Mouse (Mus musculus) liver, adult 2 months (tissue): ENCODE results near the gene Tsr2. TPM values are rescaled to one million over a fixed set of nuclear protein-coding genes. Genes with fewer than 3 reads are reported as not detected.

ENCODE experiments used
- DNase-seq: peaks from one replicate; pipeline ENCODE4 v3.0.0-alpha.2; 2011; ENCODE audit warnings: low read depth, low spot score; ENCODE audit errors: extremely low read depth
- H3K27ac ChIP-seq: fragments of 200-500 bp; replicated peaks from 2 replicates; pipeline ENCODE4 v1.5.1; 2012; ENCODE audit warnings: low read depth, mild to moderate bottlenecking, control low read depth, inconsistent platforms, low read length; ENCODE audit not compliant: insufficient read depth
- H3K27me3 ChIP-seq: fragments of 200-500 bp; 2 replicates; pipeline ENCODE4 v1.6.1; 2012; ENCODE audit warnings: mild to moderate bottlenecking, moderate library complexity, low read length, inconsistent platforms; ENCODE audit not compliant: control insufficient read depth, insufficient read depth
- H3K36me3 ChIP-seq: fragments of 200-500 bp; 2 replicates; pipeline ENCODE4 v1.6.1; 2012; ENCODE audit warnings: low read length, inconsistent platforms; ENCODE audit not compliant: control insufficient read depth, insufficient read depth
- H3K4me1 ChIP-seq: fragments of 200-500 bp; 2 replicates; pipeline ENCODE4 v1.6.1; 2011; ENCODE audit warnings: low read length; ENCODE audit not compliant: control insufficient read depth, insufficient read depth
- H3K4me3 ChIP-seq: fragments of 200-500 bp; 2 replicates; pipeline ENCODE4 v1.5.1; 2011; ENCODE audit warnings: low read depth, mild to moderate bottlenecking, control low read depth, low read length, moderate library complexity; ENCODE audit not compliant: insufficient read depth
- H3K79me2 ChIP-seq: fragments of 200-500 bp; 2 replicates; pipeline ENCODE4 v1.6.1; 2012; ENCODE audit warnings: inconsistent platforms, mild to moderate bottlenecking, low read length, moderate library complexity; ENCODE audit not compliant: control insufficient read depth, insufficient read depth
- H3K9ac ChIP-seq: fragments of 200-500 bp; 2 replicates; pipeline ENCODE4 v1.6.1; 2012; ENCODE audit warnings: low read depth, mild to moderate bottlenecking, control low read depth, inconsistent platforms, low read length
- CTCF ChIP-seq: fragments of 200-500 bp; IDR thresholded peaks from 2 replicates; pipeline ENCODE4 v1.5.1; 2011; ENCODE audit warnings: low read depth, low read length, control low read depth
- POLR2A ChIP-seq: fragments of 200-500 bp; IDR thresholded peaks from 2 replicates; pipeline ENCODE4 v1.6.1; 2011; ENCODE audit warnings: low read length, control low read depth; ENCODE audit not compliant: insufficient read depth; ENCODE audit errors: extremely low read depth
- WGBS: fragments of 180-500 bp; shearing (Covaris S2); methylation state at CpG from one replicate; pipeline ENCODE4 v1.1.7; 2018; 5-methylcytosine and 5-hydroxymethylcytosine counted together
- polyA plus RNA-seq: library from polyadenylated mRNA; depleted of rRNA; stranded (reverse); fragments of >200 nt; gene quantifications from 2 replicates; pipeline ENCODE4 v1.2.3, GENCODE M21; 2012; rRNA removed
- total RNA-seq: library from RNA; depleted of rRNA; stranded (reverse); fragments of >200 nt; gene quantifications from 2 replicates; pipeline ENCODE4 v1.2.3, GENCODE M21; 2014; rRNA removed

Tsr2 gene
- total and polyA plus RNA-seq, 2 experiments, result 3.2 to 6.4 TPM

DNA sequence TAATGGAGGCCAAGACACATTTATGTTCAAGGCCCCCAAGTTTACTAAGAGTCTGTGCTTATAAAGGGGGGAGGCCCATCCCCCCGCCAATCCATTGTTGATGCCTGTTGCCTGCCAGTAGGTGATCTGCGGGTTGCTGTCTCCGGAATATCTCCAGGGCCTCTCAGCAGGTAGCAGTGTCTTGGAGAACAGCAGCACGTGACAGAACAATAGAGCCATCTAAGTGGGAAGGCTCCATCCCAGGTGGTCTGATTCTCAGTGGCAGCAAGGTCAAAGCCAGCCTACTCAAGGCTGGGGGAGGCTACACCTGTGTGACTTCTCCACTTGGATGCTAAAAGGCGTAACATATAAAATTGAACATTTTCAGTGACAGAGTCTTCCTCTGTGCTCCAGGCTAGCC lies 55.1 kb downstream of the Tsr2 start:
- no peak overlapping the region for H3K4me3 ChIP-seq
- no peaks in the 10 kb centered on the region for H3K27me3 ChIP-seq
- H3K4me1 ChIP-seq, result no peaks in the 10 kb centered on the region
- TF ChIP-seq CTCF (no peak), POLR2A (no peak)
- DNase-seq, result no peak
- no peak overlapping the region for H3K9ac ChIP-seq
- WGBS, result 96% methylated on average over 5 of the region's 5 CpGs
- no peak overlapping the region for H3K27ac ChIP-seq
- no peaks in the 10 kb centered on the region for H3K36me3 ChIP-seq
- H3K79me2 ChIP-seq, result no peaks in the 10 kb centered on the region

Other genes with a start within 250 kb of the Tsr2 start
- gene Gnl3l, start 79.2 kb downstream of the Tsr2 start, total RNA-seq, result 12.5 and 13.2 TPM in 2 replicates
- gene Gnl3l, start 79.2 kb downstream of the Tsr2 start, polyA plus RNA-seq, result 4.1 and 4.3 TPM in 2 replicates
- gene Fgd1, start 50.4 kb downstream of the Tsr2 start, total RNA-seq, result 0.83 and 0.87 TPM in 2 replicates
- 0.81 and 2.4 TPM in 2 replicates for gene Fgd1, start 50.4 kb downstream of the Tsr2 start, polyA plus RNA-seq
- gene Wnk3, start 101.5 kb upstream of the Tsr2 start, total RNA-seq, result not detected in 2 replicates
- gene Wnk3, start 101.5 kb upstream of the Tsr2 start, polyA plus RNA-seq, result not detected in 2 replicates
- gene Fam120c, start 247.6 kb upstream of the Tsr2 start, total RNA-seq, result 3.0 and 4.1 TPM in 2 replicates
- gene Fam120c, start 247.6 kb upstream of the Tsr2 start, polyA plus RNA-seq, result 1.1 and 1.2 TPM in 2 replicates